Mouse (Mus musculus) bone marrow, adult 2 months (tissue): Measurements from ENCODE around the gene Olfr467.

Source experiments
- CTCF ChIP-seq: fragments of 200-500 bp; IDR thresholded peaks from 2 replicates; pipeline ENCODE4 v1.5.1; 2011; ENCODE audit warnings: low read length, control low read depth; ENCODE audit not compliant: control insufficient read depth, insufficient read depth
- POLR2A ChIP-seq: fragments of 200-500 bp; IDR thresholded peaks from 2 replicates; pipeline ENCODE4 v1.6.1; 2011; ENCODE audit warnings: low read depth, mild to moderate bottlenecking, control low read depth, low read length, borderline replicate concordance; ENCODE audit not compliant: control insufficient read depth

- no peak for TF ChIP-seq CTCF
- no peak for TF ChIP-seq POLR2A
Observed at GRCm38 (mm10) chr7:107819442-107819841, 7.4 kb downstream of the Olfr467 start.
